Mouse (Mus musculus): ENCODE measurements around the gene Cd164l2. TPM values are rescaled to one million over a fixed set of nuclear protein-coding genes. Genes with fewer than 3 reads are reported as not detected.

The Cd164l2 gene
- total RNA-seq, 2 experiments from 2014 or later = not detected

DNA sequence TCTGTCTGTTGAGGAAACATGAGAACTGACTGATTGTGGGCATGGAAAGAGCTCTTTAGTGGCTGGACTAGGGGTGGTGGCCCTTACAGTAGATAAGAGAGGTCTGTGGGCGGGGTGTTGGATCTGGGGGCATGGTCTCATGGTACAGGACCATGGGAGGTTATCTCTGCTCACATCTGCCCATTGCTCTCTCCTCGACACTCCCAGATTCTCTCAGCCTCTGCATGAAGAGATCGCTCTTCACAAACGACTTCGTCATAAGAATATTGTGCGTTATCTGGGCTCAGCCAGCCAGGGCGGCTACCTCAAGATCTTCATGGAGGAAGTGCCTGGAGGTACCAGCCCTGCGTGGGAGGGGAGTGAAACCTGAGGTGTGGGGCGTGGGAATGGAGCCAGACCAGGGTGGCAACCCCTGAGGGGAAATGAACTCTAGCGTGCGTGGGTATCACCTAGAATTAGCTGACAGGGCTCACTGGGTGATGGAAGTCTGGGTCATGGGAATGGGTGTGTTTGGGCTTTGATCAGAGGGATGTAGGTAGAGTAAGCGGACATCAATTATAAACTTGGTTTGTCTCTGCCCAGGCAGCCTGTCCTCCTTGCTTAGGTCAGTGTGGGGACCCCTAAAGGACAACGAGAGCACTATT, 36.0 kb downstream of the Cd164l2 start:
- intact Hi-C loops (cut with DNase I) = no loop called here

DNA sequence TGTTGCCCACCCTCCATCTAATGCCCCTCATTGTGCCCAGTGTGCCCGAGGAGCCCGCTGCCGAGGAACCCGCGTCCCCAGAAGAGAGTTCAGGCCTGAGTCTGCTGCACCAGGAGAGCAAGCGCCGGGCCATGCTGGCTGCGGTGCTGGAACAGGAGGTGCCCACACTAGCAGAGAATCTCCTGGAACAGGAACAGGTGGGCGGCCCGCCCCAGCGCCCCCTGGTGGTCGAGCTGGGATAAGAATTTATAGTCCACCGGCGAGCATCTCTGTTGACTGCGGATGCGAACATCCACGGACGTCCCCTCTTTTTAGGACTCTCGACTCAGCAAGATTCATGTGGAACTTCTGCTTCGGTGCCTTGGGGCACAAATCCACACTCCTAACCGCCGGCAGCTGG, 38.7 kb downstream of the Cd164l2 start:
- DNase-seq = peak; percentile 85 to 90
- intact Hi-C loops (cut with DNase I) = loop anchor here (1.0 to 5.0 kb wide), 3 partner anchors 33 to 242 kb away; no protein-coding TSS in a partner anchor

More for the DNA sequence above, 36.0 kb downstream of the Cd164l2 start:
- no peak for DNase-seq

DNA sequence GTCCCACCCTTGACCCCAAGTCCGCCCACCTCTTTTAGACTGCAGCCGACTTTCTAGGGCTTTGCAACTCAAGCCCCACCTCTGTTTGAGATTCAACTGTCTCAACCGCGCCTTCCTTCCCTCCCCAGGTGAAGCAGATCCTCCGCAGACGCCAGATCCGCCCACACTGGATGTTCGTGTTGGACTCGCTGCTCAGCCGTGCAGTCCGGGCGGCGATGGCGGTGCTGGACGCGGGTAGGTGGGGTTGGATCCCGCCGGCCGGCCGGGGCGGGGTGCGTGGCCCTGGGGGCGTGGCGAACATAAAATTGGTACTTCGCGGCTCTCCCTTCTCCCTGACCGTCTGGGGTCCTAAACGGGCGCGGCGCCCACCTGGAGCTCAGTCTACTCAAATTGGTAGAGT, 39.3 kb downstream of the Cd164l2 start:
- intact Hi-C loops (cut with DNase I) = loop anchor here (1.0 to 5.0 kb wide), 3 partner anchors 34 to 242 kb away; no protein-coding TSS in a partner anchor
- no peak for DNase-seq

DNA sequence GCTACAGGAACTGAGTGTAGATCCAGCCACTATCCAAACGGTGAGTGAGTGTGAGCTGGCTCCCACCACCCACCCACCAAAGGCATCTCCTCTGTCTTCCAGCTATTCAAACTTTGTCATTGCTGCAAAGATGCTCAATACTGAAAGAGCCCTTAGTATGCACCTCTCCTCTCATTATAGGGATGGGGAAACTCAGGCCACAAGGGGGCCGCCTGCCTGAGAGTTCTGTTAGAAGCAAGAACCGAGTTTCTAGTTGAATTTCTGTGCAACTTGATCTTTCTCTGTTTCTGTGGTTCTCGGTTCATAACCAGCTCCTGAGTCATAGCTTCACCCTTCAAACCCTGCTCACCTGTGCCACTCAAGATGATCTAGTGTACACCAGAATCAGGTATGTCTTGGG, 40.2 kb downstream of the Cd164l2 start:
- no peak for DNase-seq
- intact Hi-C loops (cut with DNase I) = loop anchor here (1.0 to 5.0 kb wide), 2 partner anchors 19 to 45 kb away; no protein-coding TSS in a partner anchor

DNA sequence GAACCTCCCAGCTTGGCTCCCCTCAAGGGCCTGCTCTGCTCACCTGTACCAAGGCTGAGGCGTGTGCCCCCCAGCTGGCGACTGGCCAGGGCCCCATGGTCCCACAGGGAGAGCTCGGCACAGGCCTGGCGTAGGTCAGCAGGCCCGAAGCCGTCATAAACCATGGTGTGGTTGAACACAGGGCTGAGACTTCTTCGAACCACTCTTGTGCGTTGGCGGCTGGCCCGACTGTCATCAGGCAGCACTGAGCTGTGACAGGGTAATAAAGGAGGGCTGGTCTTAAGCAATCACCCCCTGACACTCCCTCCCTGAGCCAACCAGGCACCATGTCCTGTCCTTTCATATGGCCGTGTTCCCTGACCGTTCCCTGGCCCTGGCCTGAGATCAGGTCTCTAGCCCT, 41.5 kb downstream of the Cd164l2 start:
- no peak for DNase-seq
- intact Hi-C loops (cut with DNase I) = loop anchor here (5.0 kb wide), 1 partner anchor 44 kb away; no protein-coding TSS in a partner anchor

DNA sequence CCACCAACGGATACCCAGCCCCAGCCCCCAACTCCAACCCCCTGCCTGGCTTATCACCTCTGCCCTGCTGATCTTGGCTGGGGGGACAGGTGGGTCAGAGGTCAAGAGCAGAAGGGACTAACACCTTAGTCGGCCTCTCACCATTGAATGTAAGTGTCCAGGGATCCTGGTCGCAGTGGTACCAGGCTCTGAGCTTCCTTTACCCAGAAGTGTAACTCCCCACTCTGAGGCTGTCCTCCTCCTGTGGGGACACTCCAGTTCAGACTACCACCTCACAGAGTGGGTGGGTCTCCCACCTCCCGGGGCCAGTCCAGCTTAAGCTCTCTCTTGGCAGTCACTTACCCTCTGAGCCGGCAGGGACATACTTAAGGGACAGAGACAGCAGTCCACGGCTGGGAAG, 43.5 kb downstream of the Cd164l2 start:
- intact Hi-C loops (cut with DNase I) = no loop called here
- no peak for DNase-seq

DNA sequence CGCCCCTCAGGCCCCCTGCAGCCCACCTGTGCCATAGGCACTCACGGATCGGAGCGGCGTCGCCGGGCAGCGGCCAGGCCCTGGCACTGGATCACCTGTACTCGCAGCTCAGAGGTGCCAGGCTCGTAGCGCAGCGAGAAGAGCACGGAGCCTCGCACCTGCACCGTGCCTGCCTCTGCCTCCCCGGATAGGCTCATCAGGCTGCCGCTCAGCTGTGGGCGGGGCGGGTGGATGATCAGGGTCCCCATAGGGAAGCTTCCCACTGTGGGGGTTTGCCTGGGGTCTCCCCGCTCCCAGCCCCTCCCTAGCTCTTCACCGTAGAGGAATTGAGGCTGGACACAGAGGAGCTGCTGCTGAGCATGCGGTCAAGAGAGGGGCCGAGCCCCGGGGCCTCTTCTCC, 44.9 kb downstream of the Cd164l2 start:
- intact Hi-C loops (cut with DNase I) = no loop called here
- DNase-seq = no peak

DNA sequence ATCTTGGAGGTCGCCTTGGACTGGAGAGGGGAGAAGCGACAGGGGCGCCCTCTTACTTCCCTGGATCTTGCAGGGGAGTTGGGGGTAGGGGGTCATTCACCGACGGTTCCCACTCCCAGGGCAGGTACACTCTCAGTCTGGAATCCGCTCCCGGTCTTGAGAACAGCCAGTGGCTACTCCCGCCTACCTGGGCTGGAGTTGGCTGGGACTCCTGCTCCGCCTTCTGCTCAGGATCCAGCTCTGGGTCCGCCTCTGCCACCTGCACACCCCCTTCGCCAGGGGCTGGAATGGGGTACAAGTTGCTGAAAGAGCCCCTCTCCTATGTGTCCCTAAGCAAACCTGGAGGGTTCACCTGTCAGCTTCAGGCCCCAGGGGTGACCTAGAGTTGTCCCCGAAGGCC, 45.3 kb downstream of the Cd164l2 start:
- DNase-seq = no peak
- intact Hi-C loops (cut with DNase I) = no loop called here

DNA sequence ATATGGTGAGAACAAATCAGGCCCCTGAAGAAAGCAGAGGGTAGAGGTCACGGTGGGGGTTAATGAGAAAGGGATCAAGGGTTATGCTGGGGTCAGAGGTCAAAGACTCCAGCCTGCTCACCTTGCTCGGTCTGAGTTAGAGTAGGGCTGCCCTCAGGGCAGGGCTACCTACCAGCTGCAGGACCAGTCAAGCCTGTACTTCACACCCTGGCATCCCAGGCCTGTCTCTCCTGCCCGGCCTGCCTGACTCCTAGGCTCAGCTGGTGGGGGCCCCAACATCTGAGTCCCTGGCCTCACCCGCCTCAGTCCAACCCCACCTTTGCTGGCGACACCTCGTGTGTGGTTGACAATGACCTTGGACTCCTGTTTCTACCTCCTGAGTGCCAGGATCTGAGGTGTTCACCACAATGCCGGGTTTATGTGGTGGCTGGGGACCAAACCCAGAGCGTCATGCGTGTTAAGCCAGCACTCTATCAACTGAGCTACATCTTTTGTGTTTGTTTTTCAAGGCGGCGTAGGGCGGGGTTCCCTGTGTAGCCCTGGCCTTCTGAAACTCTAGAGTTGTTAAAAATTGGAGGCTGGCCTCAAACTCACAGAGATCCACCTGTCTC, 46.0 kb downstream of the Cd164l2 start:
- no peak for DNase-seq
- intact Hi-C loops (cut with DNase I) = no loop called here

DNA sequence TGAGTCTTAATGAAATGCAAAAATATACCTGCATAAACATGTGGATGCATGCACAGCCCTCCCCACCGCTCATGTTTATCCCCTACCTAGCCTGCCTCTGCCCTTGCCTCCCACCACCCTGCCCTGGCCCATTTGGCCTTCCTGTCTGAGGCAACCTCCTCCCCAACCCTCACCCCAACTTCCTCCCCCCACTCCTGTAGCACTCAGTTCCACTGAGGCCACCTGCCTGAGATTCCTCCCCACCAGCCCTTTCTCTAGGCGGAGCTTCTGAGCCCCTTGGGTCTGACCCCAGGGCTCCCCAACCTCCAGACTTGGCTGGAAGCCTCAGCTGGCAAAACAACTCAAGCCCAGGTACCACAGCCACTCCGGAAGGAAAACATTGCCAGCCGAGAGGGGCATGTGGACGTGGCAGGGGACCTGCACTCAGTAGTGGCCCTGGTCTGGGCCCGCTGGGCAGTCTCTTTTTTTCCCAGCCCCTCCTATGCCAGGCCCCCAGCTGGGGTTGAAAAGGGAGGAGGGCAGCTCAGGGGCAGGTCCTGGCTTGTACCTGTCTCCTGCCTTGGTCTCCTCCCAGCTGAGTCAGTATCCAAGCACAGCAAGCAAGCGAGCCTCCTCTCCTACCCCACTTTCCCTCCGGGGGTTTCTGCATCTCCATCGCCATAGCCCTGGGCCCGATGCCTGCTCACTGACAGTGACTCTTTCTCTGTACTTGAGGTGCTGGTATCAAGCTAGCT, 49.9 kb downstream of the Cd164l2 start:
- intact Hi-C loops (cut with DNase I) = no loop called here
- no peak for DNase-seq

DNA sequence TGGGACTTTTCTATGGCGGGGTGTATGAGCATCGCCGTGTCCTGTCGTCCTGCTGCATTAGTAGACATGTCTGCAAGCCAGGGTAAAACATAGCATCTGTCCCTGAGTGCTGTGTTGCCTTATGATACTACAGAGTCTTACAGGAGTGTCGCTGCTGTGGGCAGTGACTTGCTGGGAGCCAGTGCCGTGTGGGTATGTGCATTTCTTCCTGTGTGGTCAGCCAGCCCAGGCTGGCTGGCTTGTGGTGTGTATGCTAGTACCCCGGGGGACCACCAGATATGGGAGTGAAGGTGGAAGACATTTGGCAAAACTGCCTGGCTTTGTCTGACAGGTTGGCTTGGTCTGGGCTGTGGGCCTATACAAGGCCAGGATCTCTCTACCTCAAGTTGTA, 50.4 kb downstream of the Cd164l2 start:
- intact Hi-C loops (cut with DNase I) = no loop called here
- DNase-seq = no peak

DNA sequence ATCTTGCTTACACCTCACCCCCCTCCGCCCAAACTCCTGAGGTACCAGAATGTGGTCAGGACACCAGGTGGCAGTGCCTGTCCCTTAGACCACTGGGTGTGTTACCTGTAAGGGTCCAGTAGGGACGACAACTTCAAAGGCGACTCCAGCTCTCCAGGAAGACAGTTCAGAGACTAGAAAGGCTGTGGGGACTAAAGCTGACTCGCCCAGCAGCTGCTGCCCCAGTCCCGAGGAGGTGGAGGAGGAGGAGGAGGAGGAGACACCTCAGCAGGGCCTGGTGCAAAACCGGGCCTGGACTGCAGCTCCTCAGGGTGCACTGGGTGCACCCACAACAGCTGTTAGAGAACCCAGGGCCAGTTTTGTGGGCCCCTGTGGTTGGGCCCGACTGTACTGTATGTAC, 51.0 kb downstream of the Cd164l2 start, which contains the start of gene Sytl1:
Sytl1 (minus strand) TSS at position 232 of the 400 bp plus-strand sequence.
- no peak for DNase-seq
- intact Hi-C loops (cut with DNase I) = no loop called here

DNA sequence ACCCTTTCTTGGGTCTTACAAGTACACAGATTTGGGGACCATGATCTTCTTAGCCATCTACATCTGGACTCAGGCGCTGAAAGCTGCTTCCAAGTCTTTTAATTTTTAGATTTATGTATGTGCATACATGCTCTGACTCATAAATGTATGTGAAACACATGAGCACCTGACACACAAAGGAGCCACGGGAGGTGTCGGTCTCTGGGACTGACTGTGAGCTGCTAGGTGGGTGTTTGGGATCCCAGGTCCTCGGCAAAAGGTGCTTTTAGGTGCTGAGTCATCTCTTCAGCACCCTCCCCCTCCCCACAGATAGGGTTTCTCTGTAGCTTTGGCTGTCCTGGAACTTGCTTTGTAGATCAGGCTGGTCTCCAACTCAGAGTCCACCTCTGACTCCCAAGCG, 51.8 kb downstream of the Cd164l2 start:
- DNase-seq = no peak
- intact Hi-C loops (cut with DNase I) = no loop called here

DNA sequence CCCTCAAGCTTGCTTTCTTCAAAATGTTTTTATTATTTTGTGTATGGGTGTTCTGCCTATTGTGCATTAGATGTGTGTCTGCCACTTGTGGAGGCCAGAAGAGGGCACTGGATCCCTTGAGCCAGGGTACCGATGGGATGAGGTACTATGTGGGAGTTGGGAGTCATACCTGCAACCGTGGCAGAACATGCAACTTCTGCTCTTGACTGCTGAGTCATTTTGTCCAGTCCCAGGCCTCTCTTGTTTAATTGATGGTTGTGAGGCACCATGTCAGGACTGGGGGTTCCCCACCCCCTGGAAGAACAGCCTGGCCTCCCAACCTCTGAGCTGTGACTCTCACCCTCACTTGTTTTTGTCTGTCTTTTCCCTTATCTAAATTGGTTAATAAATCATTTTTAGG, 52.6 kb downstream of the Cd164l2 start:
- DNase-seq = no peak
- intact Hi-C loops (cut with DNase I) = no loop called here

DNA sequence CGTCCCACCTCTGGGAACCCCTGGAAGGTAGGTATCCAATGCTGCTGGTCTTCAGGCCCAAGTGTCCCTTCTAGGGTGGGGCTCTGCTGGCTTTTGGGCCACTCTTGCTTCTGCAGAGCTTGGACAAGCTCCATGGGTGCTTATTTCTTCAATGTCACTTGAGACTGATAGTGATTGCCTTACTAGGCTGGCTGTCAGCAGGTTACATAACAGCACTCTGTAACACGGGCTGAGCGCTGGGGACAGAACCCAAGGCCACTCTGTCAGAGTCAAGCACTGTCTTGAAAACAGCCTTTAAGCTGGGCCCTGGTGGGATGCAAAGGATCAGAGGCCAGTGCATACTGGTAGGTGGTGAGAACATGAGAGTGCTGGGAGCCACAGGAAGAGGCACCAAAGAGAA, 53.4 kb downstream of the Cd164l2 start:
- DNase-seq = no peak
- intact Hi-C loops (cut with DNase I) = no loop called here

DNA sequence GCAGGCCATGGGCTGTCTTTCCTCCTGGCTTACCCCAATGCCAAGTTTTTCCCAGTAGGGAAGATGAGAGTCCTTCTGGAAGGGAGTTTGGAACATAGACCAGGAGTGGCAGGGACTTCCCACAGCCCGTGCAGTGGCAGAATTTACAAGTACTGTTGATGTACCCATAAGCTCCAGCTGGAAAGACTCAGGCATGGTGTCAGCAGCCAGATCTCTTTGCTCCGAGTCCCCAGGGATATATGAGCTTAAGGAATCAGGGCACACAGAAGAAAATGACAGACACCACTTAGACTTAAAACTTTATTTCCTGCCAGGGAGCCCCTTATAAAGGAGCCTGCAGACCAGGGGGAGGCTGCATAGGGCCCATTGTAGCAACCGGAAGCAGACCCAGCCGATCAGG, 53.8 kb downstream of the Cd164l2 start:
- intact Hi-C loops (cut with DNase I) = no loop called here
- DNase-seq = peak; percentile 48 to 51

DNA sequence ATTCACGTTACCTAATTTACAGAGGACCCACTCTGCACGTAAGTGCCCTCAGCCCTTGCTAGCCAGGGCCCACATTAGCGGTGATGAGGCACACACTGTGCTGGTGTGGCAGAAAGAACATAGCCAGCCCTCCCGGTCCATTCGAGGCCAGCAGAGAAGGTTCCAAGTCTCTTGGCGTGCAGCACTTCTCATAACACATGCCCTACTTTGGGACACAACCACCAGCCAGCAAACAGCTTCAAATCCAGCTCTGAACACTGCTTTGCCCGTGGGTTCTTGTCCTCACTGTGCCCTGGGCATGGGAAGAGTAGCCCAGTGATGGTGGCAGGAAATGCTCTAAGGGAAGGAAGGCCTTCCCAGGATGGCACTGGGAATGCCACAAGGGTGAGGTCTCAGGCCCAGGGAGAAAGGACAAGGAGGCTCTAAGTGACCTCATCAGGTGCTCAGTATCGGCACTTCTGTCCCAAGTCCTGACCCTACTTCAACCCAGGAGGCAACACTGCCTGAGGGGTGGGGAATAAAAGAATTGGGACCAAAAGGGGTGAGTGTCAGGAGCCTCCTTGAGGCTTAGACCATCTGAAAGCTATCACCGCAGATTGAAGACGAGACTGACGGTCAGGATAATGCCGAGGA, 54.4 kb downstream of the Cd164l2 start:
- intact Hi-C loops (cut with DNase I) = no loop called here
- no peak for DNase-seq

DNA sequence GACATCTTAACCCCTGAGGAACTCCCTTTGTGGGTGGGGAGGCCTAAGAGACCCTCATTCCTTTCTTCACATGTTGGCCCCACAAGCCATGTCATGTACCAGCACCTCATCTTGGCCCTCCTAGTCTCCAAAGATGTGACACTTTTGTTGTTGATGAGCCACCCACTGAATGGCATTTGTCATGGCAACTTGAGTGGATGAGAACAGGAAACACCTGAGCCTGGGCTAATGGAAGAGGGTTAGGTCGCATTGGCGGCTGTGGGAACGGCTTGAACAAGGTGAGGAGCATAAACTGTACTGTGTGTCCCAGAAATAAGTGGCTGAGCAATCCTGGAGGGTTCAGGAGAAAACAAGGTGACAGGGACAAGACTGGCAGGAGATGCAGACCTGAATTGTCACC, 57.0 kb downstream of the Cd164l2 start:
- intact Hi-C loops (cut with DNase I) = no loop called here
- no peak for DNase-seq

DNA sequence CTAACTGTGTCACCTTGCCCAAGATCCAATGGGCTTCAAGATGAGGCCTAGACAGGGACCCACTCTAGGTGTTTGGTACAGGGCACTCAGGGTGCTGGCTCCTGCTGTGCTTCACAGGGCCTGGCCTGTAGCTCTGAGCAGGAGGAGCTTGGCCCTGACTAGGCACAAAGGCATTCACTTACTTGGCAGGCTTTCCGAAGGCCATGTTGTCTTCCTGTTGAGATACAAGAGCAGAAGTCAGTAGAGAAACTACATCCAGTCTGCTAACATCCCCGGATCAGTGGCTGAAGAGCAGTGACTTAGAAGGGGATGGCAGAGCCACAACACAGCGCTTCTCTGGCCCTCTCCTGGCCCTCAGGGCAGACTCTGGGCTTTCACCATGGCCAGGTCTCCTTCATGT, 57.7 kb downstream of the Cd164l2 start:
- intact Hi-C loops (cut with DNase I) = no loop called here
- peak; percentile 63 to 72 for DNase-seq

DNA sequence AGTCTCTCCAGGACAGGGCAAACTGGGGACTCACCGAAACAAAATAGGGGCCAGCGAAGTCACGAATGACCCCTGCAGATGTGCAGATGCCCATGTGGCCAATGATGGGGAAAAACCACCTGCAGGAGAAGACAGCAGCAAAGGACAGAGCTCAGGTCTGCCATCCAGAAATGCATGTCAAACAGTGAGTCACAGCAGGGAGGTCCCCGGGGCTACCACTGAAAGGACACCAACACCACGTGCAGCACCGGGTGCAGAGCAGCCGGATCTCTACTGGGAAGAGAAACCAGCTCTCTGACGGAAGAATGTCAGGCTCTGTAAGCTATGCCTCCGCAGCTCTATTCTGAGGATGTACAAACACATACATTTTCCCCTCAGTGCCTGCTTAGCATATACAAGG, 59.0 kb downstream of the Cd164l2 start:
- no peak for DNase-seq

More for the DNA sequence above, 59.0 kb downstream of the Cd164l2 start:
- intact Hi-C loops (cut with DNase I) = no loop called here

Measured in heart, postnatal 10 days (tissue).